Mouse (Mus musculus) brain, embryonic 14.5 days (tissue): ENCODE measurements at regions not wholly inside any gene's neighbourhood (a gene's known extent, or its start where the extent isn't known, plus 50 kb on each side); places are given as distances from the start of the nearest gene placed in this dataset.

Experiments used
- CTCF ChIP-seq: fragments of 200-500 bp; IDR thresholded peaks from 2 replicates; pipeline ENCODE4 v1.5.1; 2012; ENCODE audit warnings: inconsistent platforms, mild to moderate bottlenecking, moderate library complexity, borderline replicate concordance; ENCODE audit not compliant: insufficient read depth, insufficient read length; ENCODE audit errors: extremely low read depth
- POLR2A ChIP-seq: fragments of 200-500 bp; IDR thresholded peaks from 2 replicates; pipeline ENCODE4 v1.6.1; 2012; ENCODE audit warnings: mild to moderate bottlenecking, inconsistent platforms, borderline replicate concordance; ENCODE audit not compliant: poor library complexity, insufficient read depth, insufficient read length, severe bottlenecking; ENCODE audit errors: extremely low read depth

- TF ChIP-seq CTCF: no peak
- no peak for TF ChIP-seq POLR2A
These were observed 77.1 kb downstream of the Xrcc2 start for GRCm38 (mm10) chr5:25628504-25628903.
